Comparison of ENCODE assay signal across 10 mouse cellular contexts in genomic region chr9:57432480-57432879, GRCm38 (mm10). TPM values are rescaled to one million over a fixed set of nuclear protein-coding genes. Genes with fewer than 3 reads are reported as not detected.
DNase-seq lines count a peak whose midpoint lies in the region; ATAC-seq and TF ChIP-seq lines count a peak whose summit lies in the region.
"Had no signal": no experiment of that assay in that cellular context is flagged by ENCODE, and none has a peak within 500 bp of the region (broad histone marks: within the 10 kb centered on the region; RNA-seq: fewer than 3 reads in every experiment).

No protein-coding gene starts in this region.

- no peaks in the 10 kb centered on the region for H3K36me3 ChIP-seq in heart, embryonic 16.5 days (ENCODE audit: control insufficient read depth, insufficient read depth)
- H3K36me3 ChIP-seq in lung, embryonic 15.5 days: no peaks in the 10 kb centered on the region
- H3K36me3 ChIP-seq in myocyte (ENCODE audit: control insufficient read depth, insufficient read depth): no peaks in the 10 kb centered on the region
- H3K36me3 ChIP-seq in liver, postnatal 0 days (replicated peaks; ENCODE audit: insufficient read depth, low read length): no peaks in the 10 kb centered on the region
- H3K36me3 ChIP-seq: midbrain, embryonic 15.5 days had no signal

- TF ChIP-seq CTCF in liver, postnatal 0 days (IDR thresholded peaks at IDR 0.05; ENCODE audit: low read depth): no peak

- no peak for ATAC-seq in heart, embryonic 16.5 days (replicated peaks; ENCODE audit: extremely low read depth, insufficient read depth, low FRiP score)
- no peak for ATAC-seq in lung, embryonic 15.5 days (ENCODE audit: borderline replicate concordance, extremely low read depth, low FRiP score, low TSS enrichment)
- ATAC-seq in liver, postnatal 0 days: no peak

- no peak overlapping the region for H3ac ChIP-seq in myocyte (ENCODE audit: control insufficient read depth, insufficient read length)

- 88% methylated on average over 3 of the region's 3 CpGs for WGBS in heart, embryonic 16.5 days
- WGBS in lung, embryonic 15.5 days: 86% methylated on average over 3 of the region's 3 CpGs
- WGBS in liver, postnatal 0 days (ENCODE audit: insufficient replicate concordance): 89% methylated on average over 3 of the region's 3 CpGs

- H3K4me1 ChIP-seq in heart, embryonic 16.5 days (ENCODE audit: control insufficient read depth, insufficient read depth, low read length): peaks cover 25% of the 10 kb centered on the region
- peaks cover 16% of the 10 kb centered on the region for H3K4me1 ChIP-seq in lung, embryonic 15.5 days
- peaks cover 25% of the 10 kb centered on the region for H3K4me1 ChIP-seq in liver, postnatal 0 days (ENCODE audit: insufficient read depth)

- no peaks in the 10 kb centered on the region for H3K79me2 ChIP-seq in myocyte (ENCODE audit: control insufficient read depth, insufficient read depth)

- H3K27ac ChIP-seq in heart, embryonic 16.5 days (ENCODE audit: low read length): no peak overlapping the region; the same call in 1 of the 2 replicates
- H3K27ac ChIP-seq in lung, embryonic 15.5 days: peak overlapping the region; percentile 76; the same call in 1 of the 2 replicates
- H3K27ac ChIP-seq in liver, postnatal 0 days (ENCODE audit: low read depth): no peak overlapping the region
- H3K27ac ChIP-seq: midbrain, embryonic 15.5 days had no signal

- DNase-seq in heart, postnatal 4 days: no peak
- DNase-seq in lung, postnatal 4 days: no peak
- DNase-seq in fat pad, adult 2 months (ENCODE audit: extremely low read depth, low read depth, low spot score): peak; percentile 65
- DNase-seq in frontal cortex, adult 2 months (ENCODE audit: extremely low spot score in 1 of 2, low spot score in 1 of 2): no peak
- no peak for DNase-seq in liver, postnatal 0 days
- DNase-seq: right cerebral cortex, postnatal 25 days had no signal

- H3K27me3 ChIP-seq in heart, embryonic 16.5 days (ENCODE audit: control insufficient read depth, insufficient read depth, low read length): no peaks in the 10 kb centered on the region
- no peaks in the 10 kb centered on the region; the same call in 1 of the 2 replicates for H3K27me3 ChIP-seq in lung, embryonic 15.5 days
- H3K27me3 ChIP-seq in myocyte (ENCODE audit: control insufficient read depth, insufficient read depth, insufficient read length): no peaks in the 10 kb centered on the region
- H3K27me3 ChIP-seq in liver, postnatal 0 days (ENCODE audit: insufficient read depth, low read length): no peaks in the 10 kb centered on the region
- H3K27me3 ChIP-seq: midbrain, embryonic 15.5 days had no signal

- no peaks in the 10 kb centered on the region for H3K9me3 ChIP-seq in heart, embryonic 16.5 days (replicated peaks; ENCODE audit: control insufficient read depth, low read length)
- no peaks in the 10 kb centered on the region for H3K9me3 ChIP-seq in lung, embryonic 15.5 days
- H3K9me3 ChIP-seq in liver, postnatal 0 days (ENCODE audit: low read length): no peaks in the 10 kb centered on the region
- H3K9me3 ChIP-seq: midbrain, embryonic 15.5 days had no signal

- TF ChIP-seq POLR2A in myocyte (IDR thresholded peaks at IDR 0.05; ENCODE audit: insufficient read length, low read depth): no peak

- no peak for TF ChIP-seq EP300 in liver, postnatal 0 days (IDR thresholded peaks at IDR 0.05; ENCODE audit: low read depth)

- peak overlapping the region; percentile 49 for H3K9ac ChIP-seq in heart, embryonic 16.5 days (ENCODE audit: low read length)
- no peak overlapping the region for H3K9ac ChIP-seq in lung, embryonic 15.5 days
- no peak overlapping the region for H3K9ac ChIP-seq in liver, postnatal 0 days (replicated peaks)
- H3K9ac ChIP-seq: midbrain, embryonic 15.5 days had no signal

- no peak overlapping the region for H3K4me2 ChIP-seq in heart, embryonic 16.5 days (ENCODE audit: low read depth, low read length)
- no peak overlapping the region for H3K4me2 ChIP-seq in lung, embryonic 15.5 days
- peak overlapping the region; percentile 60 for H3K4me2 ChIP-seq in myocyte (ENCODE audit: low read depth)
- H3K4me2 ChIP-seq in liver, postnatal 0 days (ENCODE audit: low read depth, low read length): no peak overlapping the region
- H3K4me2 ChIP-seq: midbrain, embryonic 15.5 days had no signal

- H3K4me3 ChIP-seq in heart, embryonic 16.5 days (ENCODE audit: low read length): no peak overlapping the region
- H3K4me3 ChIP-seq in lung, embryonic 15.5 days: no peak overlapping the region
- no peak overlapping the region for H3K4me3 ChIP-seq in myocyte
- H3K4me3 ChIP-seq in liver, postnatal 0 days (ENCODE audit: low read depth, low read length): no peak overlapping the region
- H3K4me3 ChIP-seq: midbrain, embryonic 15.5 days had no signal

TF ChIP-seq in myocyte, 11 proteins besides CTCF, POLR2A, EP300 and RAD21:
- TF ChIP-seq POLR2AphosphoS2 (IDR thresholded peaks at IDR 0.05; ENCODE audit: insufficient read length, low read depth) (no peak), CEBPB (IDR thresholded peaks at IDR 0.05; ENCODE audit: insufficient read depth, poor library complexity, severe bottlenecking) (no peak), SRF (IDR thresholded peaks at IDR 0.05; ENCODE audit: control insufficient read depth, insufficient read length, low read depth) (no peak), MYOD1 (IDR thresholded peaks at IDR 0.05; ENCODE audit: control insufficient read depth in 1 of 3, insufficient read length in 2 of 3, low read depth in 2 of 3) (no peak), MYOG (IDR thresholded peaks at IDR 0.05; ENCODE audit: control insufficient read depth in 1 of 3, insufficient read depth in 1 of 3, insufficient read length in 2 of 3, low read depth in 2 of 3) (no peak), REST (IDR thresholded peaks at IDR 0.05; ENCODE audit: insufficient read depth, insufficient read length) (no peak), TCF12 (IDR thresholded peaks at IDR 0.05; ENCODE audit: insufficient read depth, poor library complexity, severe bottlenecking) (no peak), TCF3 (IDR thresholded peaks at IDR 0.05; ENCODE audit: insufficient read length, low read depth) (no peak), USF1 (IDR thresholded peaks at IDR 0.05; ENCODE audit: low read depth) (no peak), E2F4 (IDR thresholded peaks at IDR 0.05; ENCODE audit: insufficient read depth) (no peak), MAX (IDR thresholded peaks at IDR 0.05; ENCODE audit: low read depth) (no peak)

RNA-seq across cellular contexts. Expression of gene Ppcdc, which starts 7.4 kb away (rescaled TPM):
- 20.2 and 21.0 TPM in 2 replicates for polyA plus RNA-seq in heart, embryonic 16.5 days (2015; fragmentation: Nextera tagmentation; extraction: Ambion mirVana)
- 1 to 10 TPM; 8.3 TPM for total RNA-seq in heart, postnatal 4 days (2021)
- polyA plus RNA-seq in lung, embryonic 15.5 days (2015; fragmentation: Nextera tagmentation; extraction: Ambion mirVana): 24.9 and 27.5 TPM in 2 replicates
- 16.2 TPM for polyA plus RNA-seq in myocyte (2012; fragmentation: generic; extraction: Trizol)
- polyA plus RNA-seq in frontal cortex, adult 2 months (2012; rRNA removed): 23.3 and 24.5 TPM in 2 replicates
- polyA plus RNA-seq in liver, postnatal 0 days (2015; fragmentation: Nextera tagmentation; extraction: Ambion mirVana): 10.7 and 11.5 TPM in 2 replicates

RNA-seq across cellular contexts. Expression of gene Scamp5, which starts 35.4 kb away (rescaled TPM):
- polyA plus RNA-seq in heart, embryonic 16.5 days (2015; fragmentation: Nextera tagmentation; extraction: Ambion mirVana): 7.9 TPM in 2 replicates
- total RNA-seq in heart, postnatal 4 days (2021): 10 to 100 TPM; 11.6 to 11.7 TPM
- 6.3 and 6.9 TPM in 2 replicates for polyA plus RNA-seq in lung, embryonic 15.5 days (2015; fragmentation: Nextera tagmentation; extraction: Ambion mirVana)
- polyA plus RNA-seq in myocyte (2012; fragmentation: generic; extraction: Trizol): 23.6 TPM
- 343 and 371 TPM in 2 replicates for polyA plus RNA-seq in frontal cortex, adult 2 months (2012; rRNA removed)
- 6.5 and 8.4 TPM in 2 replicates for polyA plus RNA-seq in liver, postnatal 0 days (2015; fragmentation: Nextera tagmentation; extraction: Ambion mirVana)

Comparison
In these comparisons a context has a peak if more than half of its experiments do, and no peak if none do; other contexts are left out.
1. RNA of gene Scamp5, which starts 35.4 kb away (polyA plus RNA-seq): 343 to 371 TPM in frontal cortex, adult 2 months; 23.6 TPM in myocyte (single experiment), 6.5 to 8.4 TPM in liver, postnatal 0 days, 7.9 TPM in heart, embryonic 16.5 days and 6.3 to 6.9 TPM in lung, embryonic 15.5 days; every median in the first group is over 10 times any median in the second.